Mouse (Mus musculus) olfactory bulb, adult 2 months (tissue): Measurements from ENCODE around the gene 4921507P07Rik. TPM values are rescaled to one million over a fixed set of nuclear protein-coding genes. Genes with fewer than 3 reads are reported as not detected.

Experiments used
- H3K27ac ChIP-seq: fragments of 200-500 bp; 2 replicates; pipeline ENCODE4 v1.5.1; 2012; ENCODE audit warnings: low read depth, low read length; ENCODE audit not compliant: insufficient read depth
- H3K4me1 ChIP-seq: fragments of 200-500 bp; 2 replicates; pipeline ENCODE4 v1.6.1; 2012; ENCODE audit warnings: low read length; ENCODE audit not compliant: control insufficient read depth, insufficient read depth
- H3K4me3 ChIP-seq: fragments of 200-500 bp; 2 replicates; pipeline ENCODE4 v1.5.1; 2012; ENCODE audit warnings: mild to moderate bottlenecking, low read depth, low read length, moderate library complexity; ENCODE audit not compliant: insufficient read depth
- CTCF ChIP-seq: fragments of 200-500 bp; IDR thresholded peaks from 2 replicates; pipeline ENCODE4 v1.5.1; 2012; ENCODE audit warnings: low read depth, mild to moderate bottlenecking, low read length, moderate library complexity; ENCODE audit not compliant: insufficient read depth
- POLR2A ChIP-seq: fragments of 200-500 bp; IDR thresholded peaks from 2 replicates; pipeline ENCODE4 v1.6.1; 2012; ENCODE audit warnings: mild to moderate bottlenecking, low read depth, low read length, moderate library complexity; ENCODE audit not compliant: insufficient read depth
- WGBS: fragments of 180-500 bp; shearing (Covaris S2); methylation state at CpG from one replicate; pipeline ENCODE4 v1.1.7; 2018; 5-methylcytosine and 5-hydroxymethylcytosine counted together
- polyA plus RNA-seq: library from polyadenylated mRNA; stranded (reverse); fragments of >200 nt; gene quantifications from 2 replicates; pipeline ENCODE4 v1.2.4, GENCODE M21; 2012; ENCODE audit warnings: low replicate concordance; ENCODE audit not compliant: missing spikeins, insufficient read depth, insufficient read length

The 4921507P07Rik gene
- polyA plus RNA-seq, 1 experiment, result not detected

GRCm38 (mm10) chr6:50525846-50526245 lies 70.6 kb downstream of the 4921507P07Rik start:
- H3K4me3 ChIP-seq, result no peak overlapping the region
- WGBS, result 80% methylated on average over 8 of the region's 8 CpGs
- TF ChIP-seq CTCF, result no peak
- TF ChIP-seq POLR2A, result no peak
- no peak overlapping the region for H3K27ac ChIP-seq
- peaks cover 9% of the 10 kb centered on the region for H3K4me1 ChIP-seq

GRCm38 (mm10) chr6:50524261-50524896 lies 72.1 kb downstream of the 4921507P07Rik start:
- TF ChIP-seq CTCF, result no peak
- TF ChIP-seq POLR2A, result no peak
- WGBS, result 83% methylated on average over 10 of the region's 10 CpGs
- H3K4me1 ChIP-seq, result peaks cover 8% of the 10 kb centered on the region
- H3K4me3 ChIP-seq, result no peak overlapping the region
- no peak overlapping the region for H3K27ac ChIP-seq

Other genes starting within 250 kb of the 4921507P07Rik start
- gene Osbpl3, start 140.4 kb downstream of the 4921507P07Rik start, polyA plus RNA-seq, result not detected in 2 replicates
- gene Cycs, start 30.1 kb downstream of the 4921507P07Rik start, polyA plus RNA-seq, result not detected in 2 replicates
- gene Npvf, start 57.8 kb upstream of the 4921507P07Rik start, polyA plus RNA-seq, result not detected in 2 replicates